ENCODE assay signal across 10 mouse cellular contexts in the genomic region with DNA sequence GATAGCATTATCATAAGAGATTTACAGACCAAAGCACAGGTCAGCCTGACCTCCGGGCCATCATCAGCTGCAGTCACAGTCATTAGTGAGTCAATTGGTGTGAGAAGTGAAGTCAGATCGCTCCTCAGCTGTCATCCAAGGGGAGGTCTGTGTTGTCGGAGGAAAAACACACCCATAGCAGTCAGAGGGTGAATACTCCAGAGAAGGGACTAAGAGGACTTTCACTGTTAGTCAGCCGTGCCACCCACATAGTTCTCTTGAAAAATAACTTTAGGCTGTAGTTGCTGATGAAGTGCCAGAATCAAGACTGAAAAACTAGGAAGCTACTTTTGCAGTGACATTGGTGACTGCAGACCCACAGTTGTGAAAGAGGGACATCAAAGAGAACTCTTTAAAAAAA.
DNase-seq lines count a peak whose midpoint lies in the region; ATAC-seq and TF ChIP-seq lines count a peak whose summit lies in the region.
"Had no signal": no experiment of that assay in that cellular context is flagged by ENCODE, and none has a peak within 500 bp of the region (broad histone marks: within the 10 kb centered on the region; RNA-seq: fewer than 3 reads in every experiment).

No protein-coding gene starts in this region.

- no peak for TF ChIP-seq EP300 in heart, postnatal 0 days (IDR thresholded peaks at IDR 0.05; ENCODE audit: low read depth)

- H3K9me3 ChIP-seq in kidney, embryonic 16.5 days (ENCODE audit: low read length): no peaks in the 10 kb centered on the region
- no peaks in the 10 kb centered on the region for H3K9me3 ChIP-seq in heart, postnatal 0 days (replicated peaks; ENCODE audit: control insufficient read depth, low read length)

- H3K9ac ChIP-seq in kidney, embryonic 16.5 days (replicated peaks; ENCODE audit: low read length): peak overlapping the region; percentile 41
- H3K9ac ChIP-seq in heart, postnatal 0 days (replicated peaks; ENCODE audit: low read depth, low read length): no peak overlapping the region

- DNase-seq in embryo, embryonic 9.5 days (ENCODE audit: extremely low spot score): peak; percentile 14
- DNase-seq in embryo, embryonic 10.5 days (ENCODE audit: low spot score): no peak
- no peak for DNase-seq in kidney, adult 11 months
- DNase-seq in heart, postnatal 0 days (ENCODE audit: low spot score): no peak
- no peak for DNase-seq in ovary, adult 18-20 months (ENCODE audit: low spot score)
- DNase-seq in layer of hippocampus, postnatal 25 days (ENCODE audit: extremely low spot score in 1 of 2, low spot score in 1 of 2): no peak
- DNase-seq: cerebellum, adult 11 months; spleen, adult 18-20 months had no signal

- peaks cover 29% of the 10 kb centered on the region for H3K4me1 ChIP-seq in kidney, embryonic 16.5 days (ENCODE audit: insufficient read depth, low read length)
- peaks cover 18% of the 10 kb centered on the region for H3K4me1 ChIP-seq in heart, postnatal 0 days (ENCODE audit: control insufficient read depth, insufficient read depth)

- 0 out of 2 replicates have a peak overlapping the region, but pooled peaks have one; percentile 29 for H3K27ac ChIP-seq in kidney, embryonic 16.5 days (ENCODE audit: low read length)
- H3K27ac ChIP-seq in heart, postnatal 0 days (ENCODE audit: low read depth): no peak overlapping the region

- no peaks in the 10 kb centered on the region for H3K36me3 ChIP-seq in kidney, embryonic 16.5 days (ENCODE audit: insufficient read depth, low read length)
- H3K36me3 ChIP-seq in heart, postnatal 0 days (replicated peaks; ENCODE audit: control insufficient read depth, insufficient read depth, low read length): no peaks in the 10 kb centered on the region

- H3K4me2 ChIP-seq in kidney, embryonic 16.5 days (replicated peaks; ENCODE audit: low read depth, low read length): peak overlapping the region; percentile 34
- peak overlapping the region; percentile 35 for H3K4me2 ChIP-seq in heart, postnatal 0 days (ENCODE audit: low read depth, low read length)

- 6% methylated on average over 4 of the region's 4 CpGs for WGBS in kidney, embryonic 16.5 days
- 2% methylated on average over 4 of the region's 4 CpGs for WGBS in heart, postnatal 0 days

- no peak overlapping the region for H3K4me3 ChIP-seq in kidney, embryonic 16.5 days (ENCODE audit: low read length)
- H3K4me3 ChIP-seq in heart, postnatal 0 days (ENCODE audit: low read depth, low read length): peak overlapping the region; percentile 6

- 0 out of 2 replicates have a peak, but pooled peaks have one; percentile 26 for ATAC-seq in kidney, embryonic 16.5 days (ENCODE audit: low FRiP score, low TSS enrichment)
- ATAC-seq in heart, postnatal 0 days (ENCODE audit: insufficient read depth, low read depth): no peak; the same call in 1 of the 2 replicates
- peak; percentile 11 for ATAC-seq in megakaryocyte progenitor cell, adult 5-6 weeks (replicated peaks; ENCODE audit: poor library complexity)

- H3K27me3 ChIP-seq in kidney, embryonic 16.5 days (ENCODE audit: insufficient read depth, low read length): no peaks in the 10 kb centered on the region
- no peaks in the 10 kb centered on the region for H3K27me3 ChIP-seq in heart, postnatal 0 days (ENCODE audit: control insufficient read depth, insufficient read depth, low read length)

- no peak for TF ChIP-seq CTCF in heart, postnatal 0 days (IDR thresholded peaks at IDR 0.05; ENCODE audit: low read depth)
